Mouse (Mus musculus) CD4-positive, CD25-positive, alpha-beta regulatory T cell, adult 9 weeks (primary cell): Measurements from ENCODE around the gene Agr2. TPM values are rescaled to one million over a fixed set of nuclear protein-coding genes. Genes with fewer than 3 reads are reported as not detected.

Experiments used
- polyA plus RNA-seq: library from polyadenylated mRNA; unstranded; fragments of 100-300 nt; shearing (Covaris generic); gene quantifications from one replicate; pipeline ENCODE4 v1.2.1, GENCODE M21; 2017

Gene Agr2
- polyA plus RNA-seq: not detected

DNA sequence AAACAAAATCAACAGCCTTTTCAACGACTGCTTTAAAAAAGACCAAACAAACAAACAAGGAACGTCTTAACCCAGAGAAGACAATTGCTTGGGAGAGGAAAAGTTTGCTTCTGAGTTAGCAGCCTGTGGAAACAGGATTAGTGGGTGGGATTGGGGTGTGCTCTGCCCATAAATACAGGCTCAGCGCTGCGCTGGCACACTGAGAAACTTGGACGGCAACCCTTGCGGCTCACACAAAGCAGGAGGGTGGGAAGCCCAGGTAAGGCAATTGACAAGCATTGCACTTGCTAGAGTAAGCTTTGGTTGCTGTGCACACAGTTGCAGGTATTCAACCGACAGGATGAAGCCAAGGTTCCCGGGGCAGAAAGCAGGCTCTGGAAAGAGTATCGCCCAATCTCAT lies at the start of gene Agr2:
TSS of gene Agr2 (plus strand) at position 197 of the 400 bp plus-strand sequence.

DNA sequence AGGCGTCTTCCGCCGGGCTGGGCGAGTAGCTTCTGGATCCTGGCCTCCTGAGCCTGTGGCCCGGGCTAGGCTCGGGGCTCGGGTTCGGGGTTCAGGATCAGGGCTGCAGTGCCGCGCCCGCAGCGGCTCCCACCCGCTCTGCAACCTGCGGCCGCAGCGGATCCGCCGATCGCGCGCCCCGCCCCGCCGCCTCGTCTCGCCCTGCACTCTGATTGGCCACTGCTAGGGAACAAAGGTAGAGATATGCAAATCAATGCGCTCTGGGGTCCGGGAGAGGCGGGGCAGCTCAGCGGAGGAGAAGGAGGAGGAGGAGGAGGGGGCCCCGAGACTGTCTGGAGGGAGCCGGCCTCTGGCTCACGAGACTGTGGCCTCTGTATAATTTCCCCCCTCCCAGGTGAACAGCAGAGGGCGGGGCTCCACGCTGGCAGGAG lies 49.7 kb downstream of the Agr2 start, which contains the start of gene Tspan13:
TSS of gene Tspan13 (minus strand) at position 153 of the 431 bp plus-strand sequence.

Other genes with a start within 250 kb of the Agr2 start
- gene Agr3, start 67.3 kb upstream of the Agr2 start, polyA plus RNA-seq: 0.33 TPM
- gene Tspan13, start 49.6 kb downstream of the Agr2 start, polyA plus RNA-seq: 271 TPM
- gene Ankmy2, start 164.2 kb downstream of the Agr2 start, polyA plus RNA-seq: 57.3 TPM
- gene Bzw2, start 165.2 kb downstream of the Agr2 start, polyA plus RNA-seq: 228 TPM